Mouse (Mus musculus): Measurements from ENCODE around the gene Pde4d. TPM values are rescaled to one million over a fixed set of nuclear protein-coding genes. Genes with fewer than 3 reads are reported as not detected.

Pde4d gene
- polyA plus RNA-seq, 1 experiment from 2014 or later: 13.6 TPM

GRCm38 (mm10) chr13:109287465-109287864 is 837.7 kb downstream of the Pde4d start:
- DNase-seq (ENCODE audit: low spot score) (no peak), ATAC-seq (ENCODE audit: low read depth) (no peak)
- no peaks in the 10 kb centered on the region for H3K27me3 ChIP-seq (replicated peaks; ENCODE audit: control insufficient read depth, insufficient read depth, low read length)
- no peaks in the 10 kb centered on the region for H3K36me3 ChIP-seq (ENCODE audit: control insufficient read depth, insufficient read depth, low read length)
- H3K27ac ChIP-seq (replicated peaks; ENCODE audit: low read depth, low read length): no peak overlapping the region
- H3K4me3 ChIP-seq (ENCODE audit: low read depth, low read length): no peak overlapping the region
- H3K9me3 ChIP-seq (ENCODE audit: control insufficient read depth, low read length): no peaks in the 10 kb centered on the region
- 89% methylated on average over 6 of the region's 6 CpGs for WGBS
- no peak overlapping the region for H3K9ac ChIP-seq (ENCODE audit: low read depth, low read length)
- H3K4me1 ChIP-seq (ENCODE audit: control insufficient read depth, insufficient read depth, low read length): no peaks in the 10 kb centered on the region
- no peak overlapping the region for H3K4me2 ChIP-seq (ENCODE audit: low read depth, low read length)

DNA sequence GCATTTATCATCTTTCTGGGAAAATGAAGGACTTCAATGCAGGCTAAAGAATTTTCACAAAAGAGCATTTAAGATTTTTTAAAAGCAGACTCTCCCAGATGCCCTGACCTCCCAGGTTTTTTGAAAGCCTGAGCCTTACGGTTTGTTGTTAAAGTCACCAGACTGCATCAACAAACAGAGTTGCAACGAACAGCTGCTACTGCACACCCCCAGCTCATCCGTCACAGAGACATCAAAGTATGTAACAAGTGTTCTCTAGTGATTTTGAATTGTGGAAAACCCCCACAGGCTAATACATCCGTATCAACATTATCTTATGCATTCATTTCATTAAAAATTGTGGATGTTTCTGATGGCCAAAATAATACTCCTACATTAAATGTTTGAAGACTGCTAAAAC is 841.2 kb downstream of the Pde4d start:
- Histone ChIP-seq H3K9ac (ENCODE audit: low read depth, low read length) (no peak overlapping the region), H3K36me3 (ENCODE audit: control insufficient read depth, insufficient read depth, low read length) (no peaks in the 10 kb centered on the region), H3K4me3 (ENCODE audit: low read depth, low read length) (no peak overlapping the region), H3K27me3 (replicated peaks; ENCODE audit: control insufficient read depth, insufficient read depth, low read length) (no peaks in the 10 kb centered on the region), H3K4me1 (ENCODE audit: control insufficient read depth, insufficient read depth, low read length) (no peaks in the 10 kb centered on the region), H3K27ac (replicated peaks; ENCODE audit: low read depth, low read length) (no peak overlapping the region), H3K9me3 (ENCODE audit: control insufficient read depth, low read length) (no peaks in the 10 kb centered on the region), H3K4me2 (ENCODE audit: low read depth, low read length) (no peak overlapping the region)
- DNase-seq (ENCODE audit: low spot score) (no peak), ATAC-seq (ENCODE audit: low read depth) (no peak)
- WGBS: 47% methylated on average over 4 of the region's 4 CpGs

DNA sequence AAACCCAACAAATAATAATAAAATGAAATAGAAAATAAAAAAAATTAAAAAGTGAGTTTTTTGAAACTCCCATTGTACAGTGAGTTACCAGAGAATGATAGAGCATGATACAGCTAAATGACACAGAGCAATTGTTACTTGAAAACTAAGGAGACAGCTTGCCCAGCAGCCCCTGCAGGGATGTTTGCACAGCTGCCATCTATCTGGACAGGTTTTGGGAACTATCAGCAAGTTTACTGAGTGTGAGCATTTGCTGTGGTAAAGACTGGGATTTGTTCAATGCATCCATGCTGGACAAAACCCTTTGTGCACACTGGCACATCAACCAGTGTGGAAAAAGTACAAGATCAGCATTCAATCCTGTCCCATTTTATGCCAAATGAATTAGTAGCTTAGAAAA is 843.3 kb downstream of the Pde4d start:
- Histone ChIP-seq H3K4me3 (ENCODE audit: low read depth, low read length) (no peak overlapping the region), H3K9me3 (ENCODE audit: control insufficient read depth, low read length) (no peaks in the 10 kb centered on the region), H3K36me3 (ENCODE audit: control insufficient read depth, insufficient read depth, low read length) (no peaks in the 10 kb centered on the region), H3K4me2 (ENCODE audit: low read depth, low read length) (no peak overlapping the region), H3K27me3 (replicated peaks; ENCODE audit: control insufficient read depth, insufficient read depth, low read length) (no peaks in the 10 kb centered on the region), H3K4me1 (ENCODE audit: control insufficient read depth, insufficient read depth, low read length) (no peaks in the 10 kb centered on the region), H3K9ac (ENCODE audit: low read depth, low read length) (no peak overlapping the region), H3K27ac (replicated peaks; ENCODE audit: low read depth, low read length) (no peak overlapping the region)
- ATAC-seq (ENCODE audit: low read depth) (no peak), DNase-seq (ENCODE audit: low spot score) (no peak)

DNA sequence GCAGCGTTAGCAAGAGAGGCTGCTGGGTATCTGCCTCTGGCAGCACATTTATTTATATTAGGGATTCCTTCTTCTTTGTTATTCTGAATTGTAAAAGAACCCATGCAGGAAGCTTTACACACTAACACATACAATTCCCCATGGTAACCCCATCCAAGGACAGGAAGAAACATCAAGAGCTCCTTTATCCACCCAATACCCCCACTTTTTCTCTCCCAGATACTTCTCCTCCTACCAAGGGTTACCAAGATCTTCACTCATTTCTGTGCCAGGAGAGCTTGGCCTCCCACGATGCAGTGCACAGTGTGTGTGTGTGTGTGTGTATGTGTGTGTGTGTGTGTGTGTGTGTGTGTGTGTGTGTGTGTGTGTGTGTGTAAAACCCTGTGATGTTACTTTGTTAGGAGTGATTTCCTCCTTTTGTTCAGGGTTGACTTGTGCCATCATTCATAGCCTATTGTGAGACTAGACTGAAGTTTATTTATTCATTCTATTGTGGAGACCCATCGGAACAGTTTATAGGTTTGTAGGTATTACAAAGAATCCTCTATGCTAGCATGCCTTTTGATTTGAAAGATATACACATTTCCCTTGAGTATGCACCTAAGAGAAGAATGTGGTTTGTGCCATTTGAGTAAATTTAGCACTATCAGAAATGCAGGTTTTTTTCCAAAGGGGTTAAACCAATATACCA is 846.7 kb downstream of the Pde4d start:
- Histone ChIP-seq H3K9ac (ENCODE audit: low read depth, low read length) (no peak overlapping the region), H3K27ac (replicated peaks; ENCODE audit: low read depth, low read length) (no peak overlapping the region), H3K4me1 (ENCODE audit: control insufficient read depth, insufficient read depth, low read length) (no peaks in the 10 kb centered on the region), H3K4me3 (ENCODE audit: low read depth, low read length) (no peak overlapping the region), H3K4me2 (ENCODE audit: low read depth, low read length) (no peak overlapping the region), H3K9me3 (ENCODE audit: control insufficient read depth, low read length) (no peaks in the 10 kb centered on the region), H3K27me3 (replicated peaks; ENCODE audit: control insufficient read depth, insufficient read depth, low read length) (no peaks in the 10 kb centered on the region), H3K36me3 (ENCODE audit: control insufficient read depth, insufficient read depth, low read length) (no peaks in the 10 kb centered on the region)
- WGBS: 62% methylated on average over 3 of the region's 3 CpGs
- ATAC-seq (ENCODE audit: low read depth): no peak
- no peak for DNase-seq (ENCODE audit: low spot score)

GRCm38 (mm10) chr13:109298852-109299251 is 849.1 kb downstream of the Pde4d start:
- Histone ChIP-seq H3K9me3 (ENCODE audit: control insufficient read depth, low read length) (no peaks in the 10 kb centered on the region), H3K9ac (ENCODE audit: low read depth, low read length) (no peak overlapping the region), H3K4me3 (ENCODE audit: low read depth, low read length) (no peak overlapping the region), H3K4me1 (ENCODE audit: control insufficient read depth, insufficient read depth, low read length) (no peaks in the 10 kb centered on the region), H3K36me3 (ENCODE audit: control insufficient read depth, insufficient read depth, low read length) (no peaks in the 10 kb centered on the region), H3K27me3 (replicated peaks; ENCODE audit: control insufficient read depth, insufficient read depth, low read length) (no peaks in the 10 kb centered on the region), H3K4me2 (ENCODE audit: low read depth, low read length) (no peak overlapping the region), H3K27ac (replicated peaks; ENCODE audit: low read depth, low read length) (no peak overlapping the region)
- WGBS: 83% methylated on average over 7 of the region's 7 CpGs
- no peak for ATAC-seq (ENCODE audit: low read depth)
- DNase-seq (ENCODE audit: low spot score): no peak

- Histone ChIP-seq H3K9me3 (ENCODE audit: control insufficient read depth, low read length) (no peaks in the 10 kb centered on the region), H3K4me1 (ENCODE audit: control insufficient read depth, insufficient read depth, low read length) (no peaks in the 10 kb centered on the region), H3K9ac (ENCODE audit: low read depth, low read length) (no peak overlapping the region), H3K4me3 (ENCODE audit: low read depth, low read length) (no peak overlapping the region), H3K27ac (replicated peaks; ENCODE audit: low read depth, low read length) (no peak overlapping the region), H3K36me3 (ENCODE audit: control insufficient read depth, insufficient read depth, low read length) (no peaks in the 10 kb centered on the region), H3K4me2 (ENCODE audit: low read depth, low read length) (no peak overlapping the region), H3K27me3 (replicated peaks; ENCODE audit: control insufficient read depth, insufficient read depth, low read length) (no peaks in the 10 kb centered on the region)
- DNase-seq (ENCODE audit: low spot score) (peak; percentile 61), ATAC-seq (ENCODE audit: low read depth) (peak; percentile 44; the same call in 1 of the 2 replicates)
- 62% methylated on average over 12 of the region's 12 CpGs for WGBS
Measured at GRCm38 (mm10) chr13:109299511-109300250, 849.9 kb downstream of the Pde4d start.

GRCm38 (mm10) chr13:109312542-109312941 is 862.8 kb downstream of the Pde4d start:
- Histone ChIP-seq H3K4me1 (ENCODE audit: control insufficient read depth, insufficient read depth, low read length) (no peaks in the 10 kb centered on the region), H3K27ac (replicated peaks; ENCODE audit: low read depth, low read length) (no peak overlapping the region), H3K9me3 (ENCODE audit: control insufficient read depth, low read length) (no peaks in the 10 kb centered on the region), H3K4me2 (ENCODE audit: low read depth, low read length) (no peak overlapping the region), H3K9ac (ENCODE audit: low read depth, low read length) (no peak overlapping the region), H3K4me3 (ENCODE audit: low read depth, low read length) (no peak overlapping the region), H3K36me3 (ENCODE audit: control insufficient read depth, insufficient read depth, low read length) (no peaks in the 10 kb centered on the region), H3K27me3 (replicated peaks; ENCODE audit: control insufficient read depth, insufficient read depth, low read length) (no peaks in the 10 kb centered on the region)
- DNase-seq (ENCODE audit: low spot score): no peak
- ATAC-seq (ENCODE audit: low read depth): no peak
- 58% methylated on average over 7 of the region's 7 CpGs for WGBS

DNA sequence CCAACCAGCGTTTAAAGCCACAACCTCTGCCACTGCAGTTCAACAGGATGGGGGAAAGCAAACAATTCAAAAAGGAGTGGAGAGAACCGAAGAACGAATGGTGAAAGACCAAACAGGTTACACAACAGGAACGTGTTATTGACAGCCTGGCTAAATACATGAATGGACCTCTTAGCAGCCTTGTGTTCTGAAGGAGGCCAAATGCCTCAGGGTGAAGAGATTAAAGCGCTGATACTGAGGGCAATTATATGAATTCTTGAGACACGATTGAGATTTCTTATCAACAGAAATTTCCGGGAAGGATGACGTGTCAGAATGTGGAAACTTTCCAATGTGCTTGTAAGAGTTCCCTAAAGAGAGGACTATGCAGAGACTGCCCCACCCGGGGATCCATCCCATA is 865.9 kb downstream of the Pde4d start:
- WGBS: 52% methylated on average over 9 of the region's 9 CpGs

DNA sequence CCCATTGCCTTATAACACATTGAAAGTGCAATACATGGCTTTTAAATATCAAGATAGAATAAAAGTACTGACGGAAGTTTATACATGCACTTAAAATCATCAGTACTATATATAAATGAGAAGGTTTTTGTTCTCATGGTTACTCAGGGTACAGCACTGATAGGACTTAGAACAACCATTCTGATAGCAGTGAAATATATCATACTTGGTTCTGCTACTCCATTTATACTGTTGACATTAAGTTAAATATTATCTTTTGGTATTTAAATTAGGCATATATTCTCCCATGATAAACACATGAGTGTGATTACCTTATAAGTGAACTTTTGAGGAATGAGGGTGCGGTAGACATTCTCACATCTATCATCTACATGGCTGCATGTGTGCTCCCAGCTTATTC is 867.9 kb downstream of the Pde4d start:
- ATAC-seq (ENCODE audit: low read depth) (no peak), DNase-seq (ENCODE audit: low spot score) (no peak)
- no peak overlapping the region for H3K27ac ChIP-seq (replicated peaks; ENCODE audit: low read depth, low read length)
- H3K9ac ChIP-seq (ENCODE audit: low read depth, low read length): no peak overlapping the region
- 90% methylated on average over 2 of the region's 2 CpGs for WGBS
- no peak overlapping the region for H3K4me3 ChIP-seq (ENCODE audit: low read depth, low read length)
- no peaks in the 10 kb centered on the region for H3K36me3 ChIP-seq (ENCODE audit: control insufficient read depth, insufficient read depth, low read length)
- no peaks in the 10 kb centered on the region for H3K9me3 ChIP-seq (ENCODE audit: control insufficient read depth, low read length)
- no peaks in the 10 kb centered on the region for H3K4me1 ChIP-seq (ENCODE audit: control insufficient read depth, insufficient read depth, low read length)
- no peak overlapping the region for H3K4me2 ChIP-seq (ENCODE audit: low read depth, low read length)
- no peaks in the 10 kb centered on the region for H3K27me3 ChIP-seq (replicated peaks; ENCODE audit: control insufficient read depth, insufficient read depth, low read length)

More for the DNA sequence above, 865.9 kb downstream of the Pde4d start:
- Histone ChIP-seq H3K27ac (replicated peaks; ENCODE audit: low read depth, low read length) (no peak overlapping the region), H3K9me3 (ENCODE audit: control insufficient read depth, low read length) (no peaks in the 10 kb centered on the region), H3K9ac (ENCODE audit: low read depth, low read length) (no peak overlapping the region), H3K4me2 (ENCODE audit: low read depth, low read length) (no peak overlapping the region), H3K4me3 (ENCODE audit: low read depth, low read length) (no peak overlapping the region), H3K36me3 (ENCODE audit: control insufficient read depth, insufficient read depth, low read length) (no peaks in the 10 kb centered on the region), H3K4me1 (ENCODE audit: control insufficient read depth, insufficient read depth, low read length) (no peaks in the 10 kb centered on the region), H3K27me3 (replicated peaks; ENCODE audit: control insufficient read depth, insufficient read depth, low read length) (no peaks in the 10 kb centered on the region)
- no peak for DNase-seq (ENCODE audit: low spot score)
- ATAC-seq (ENCODE audit: low read depth): no peak

All from embryonic facial prominence, embryonic 14.5 days (tissue).